20 mouse cellular contexts compared by ENCODE assay signal in the genomic region with DNA sequence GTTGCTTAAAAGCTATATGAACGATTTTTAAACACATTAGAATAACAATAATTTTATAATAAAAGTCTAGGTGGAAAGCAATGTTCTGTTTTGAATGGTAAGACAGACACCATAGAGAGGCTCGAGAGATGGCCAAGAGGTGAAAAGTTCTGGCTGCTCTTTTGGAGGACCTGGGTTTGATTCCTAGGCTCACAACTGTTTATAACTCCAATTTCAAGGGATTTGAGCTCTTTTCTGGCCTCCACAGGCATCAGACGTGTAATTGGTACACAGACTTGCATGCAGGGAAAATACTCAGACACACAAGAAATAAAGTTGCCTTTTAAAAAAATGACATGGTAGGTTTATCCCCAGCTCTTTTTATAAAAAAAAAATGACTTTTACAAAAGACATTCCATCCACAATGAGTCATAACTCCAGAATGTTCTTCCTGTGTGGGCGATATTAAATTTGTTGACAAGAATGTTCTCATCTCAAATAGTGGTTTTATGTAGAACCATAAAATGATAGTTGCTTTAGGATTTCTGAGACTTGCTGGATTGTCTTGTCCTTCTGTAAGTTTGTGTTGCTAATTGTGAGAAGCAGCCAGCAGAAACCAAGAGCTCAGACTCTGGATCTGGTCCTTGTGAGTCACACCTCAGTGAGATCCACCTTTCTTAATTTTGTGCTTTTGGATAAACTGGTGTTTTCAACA. TPM values are rescaled to one million over a fixed set of nuclear protein-coding genes. Genes with fewer than 3 reads are reported as not detected.
DNase-seq lines count a peak whose midpoint lies in the region; ATAC-seq and TF ChIP-seq lines count a peak whose summit lies in the region.
"Had no signal": no experiment of that assay in that cellular context is flagged by ENCODE, and none has a peak within 500 bp of the region (broad histone marks: within the 10 kb centered on the region; RNA-seq: fewer than 3 reads in every experiment).

No protein-coding gene starts in this region.

- TF ChIP-seq CTCF in heart, postnatal 0 days (IDR thresholded peaks at IDR 0.05; ENCODE audit: low read depth), result no peak
- no peak for TF ChIP-seq CTCF in Patski (IDR thresholded peaks at IDR 0.05)

- H3K27me3 ChIP-seq in heart, postnatal 0 days (ENCODE audit: control insufficient read depth, insufficient read depth, low read length), result no peaks in the 10 kb centered on the region
- H3K27me3 ChIP-seq in midbrain, embryonic 11.5 days (ENCODE audit: control insufficient read depth, insufficient read depth, low read length), result no peaks in the 10 kb centered on the region
- H3K27me3 ChIP-seq in midbrain, embryonic 15.5 days (replicated peaks), result no peaks in the 10 kb centered on the region
- H3K27me3 ChIP-seq in Patski, result no peaks in the 10 kb centered on the region
- H3K27me3 ChIP-seq: heart, embryonic 15.5 days; liver, embryonic 15.5 days had no signal

- no peaks in the 10 kb centered on the region for H3K4me1 ChIP-seq in heart, postnatal 0 days (ENCODE audit: control insufficient read depth, insufficient read depth)
- H3K4me1 ChIP-seq in midbrain, embryonic 11.5 days (ENCODE audit: control insufficient read depth, insufficient read depth, low read length), result no peaks in the 10 kb centered on the region
- no peaks in the 10 kb centered on the region for H3K4me1 ChIP-seq in midbrain, embryonic 15.5 days
- H3K4me1 ChIP-seq: heart, embryonic 15.5 days; limb, embryonic 10.5 days had no signal

- CTCF ChIA-PET in Patski (lab: Charles Lee), result interaction anchor here (1.7 kb wide), 1 partner anchor 10 kb away, joined by 8 read pairs; no protein-coding TSS in a partner anchor

- in situ Hi-C loops in Patski (cut with MboI; ENCODE audit: low pct_unique_long_range_greater_than_20kb), result no loop called here

- intact Hi-C loops in heart, postnatal 25 days (cut with DNase I), result no loop called here

- H3K36me3 ChIP-seq in heart, postnatal 0 days (replicated peaks; ENCODE audit: control insufficient read depth, insufficient read depth, low read length), result no peaks in the 10 kb centered on the region
- H3K36me3 ChIP-seq in midbrain, embryonic 11.5 days (ENCODE audit: control insufficient read depth, insufficient read depth, low read length), result no peaks in the 10 kb centered on the region
- no peaks in the 10 kb centered on the region for H3K36me3 ChIP-seq in midbrain, embryonic 15.5 days (replicated peaks)
- H3K36me3 ChIP-seq: heart, embryonic 15.5 days; limb, embryonic 10.5 days; liver, embryonic 15.5 days had no signal

- POLR2A ChIA-PET in Patski (lab: Charles Lee), result no interaction called here

- H3K4me3 ChIP-seq in heart, postnatal 0 days (ENCODE audit: low read depth, low read length), result no peak overlapping the region
- H3K4me3 ChIP-seq in midbrain, embryonic 11.5 days (ENCODE audit: low read depth, low read length), result no peak overlapping the region
- H3K4me3 ChIP-seq in midbrain, embryonic 15.5 days, result no peak overlapping the region
- H3K4me3 ChIP-seq: heart, embryonic 15.5 days; limb, embryonic 10.5 days; liver, embryonic 15.5 days had no signal

- H3K9me3 ChIP-seq in heart, postnatal 0 days (replicated peaks; ENCODE audit: control insufficient read depth, low read length), result no peaks in the 10 kb centered on the region
- H3K9me3 ChIP-seq in midbrain, embryonic 11.5 days (ENCODE audit: control insufficient read depth, low read length), result no peaks in the 10 kb centered on the region
- H3K9me3 ChIP-seq in midbrain, embryonic 15.5 days, result no peaks in the 10 kb centered on the region
- H3K9me3 ChIP-seq: heart, embryonic 15.5 days; limb, embryonic 10.5 days; liver, embryonic 15.5 days had no signal

- WGBS in heart, postnatal 0 days, result 58% methylated on average over 4 of the region's 4 CpGs
- 80% methylated on average over 4 of the region's 4 CpGs for WGBS in midbrain, embryonic 11.5 days
- WGBS in midbrain, embryonic 15.5 days, result 87% methylated on average over 4 of the region's 4 CpGs

- H3K27ac ChIP-seq in heart, postnatal 0 days (ENCODE audit: low read depth), result no peak overlapping the region
- H3K27ac ChIP-seq in midbrain, embryonic 11.5 days (ENCODE audit: low read depth, low read length), result no peak overlapping the region
- H3K27ac ChIP-seq in midbrain, embryonic 15.5 days, result no peak overlapping the region
- H3K27ac ChIP-seq: heart, embryonic 15.5 days; limb, embryonic 10.5 days; liver, embryonic 15.5 days had no signal

- H3K9ac ChIP-seq in heart, postnatal 0 days (replicated peaks; ENCODE audit: low read depth, low read length), result no peak overlapping the region
- H3K9ac ChIP-seq in midbrain, embryonic 11.5 days (ENCODE audit: low read length), result no peak overlapping the region
- no peak overlapping the region for H3K9ac ChIP-seq in midbrain, embryonic 15.5 days
- H3K9ac ChIP-seq: heart, embryonic 15.5 days; liver, embryonic 15.5 days had no signal

- no peak for ATAC-seq in heart, postnatal 0 days (ENCODE audit: insufficient read depth, low read depth)
- ATAC-seq in midbrain, embryonic 11.5 days (ENCODE audit: low FRiP score), result no peak
- no peak for ATAC-seq in midbrain, embryonic 15.5 days (replicated peaks)
- ATAC-seq in Patski, result peak; percentile 69
- ATAC-seq: hindbrain, embryonic 16.5 days had no signal

- no peak for TF ChIP-seq EP300 in heart, postnatal 0 days (IDR thresholded peaks at IDR 0.05; ENCODE audit: low read depth)

- H3K4me2 ChIP-seq in heart, postnatal 0 days (ENCODE audit: low read depth, low read length), result no peak overlapping the region
- no peak overlapping the region for H3K4me2 ChIP-seq in midbrain, embryonic 11.5 days
- no peak overlapping the region for H3K4me2 ChIP-seq in midbrain, embryonic 15.5 days
- H3K4me2 ChIP-seq: heart, embryonic 15.5 days; liver, embryonic 15.5 days had no signal

- peak; percentile 36 for DNase-seq in heart, postnatal 0 days (ENCODE audit: low spot score)
- no peak for DNase-seq in heart, postnatal 25 days (ENCODE audit: low spot score)
- DNase-seq in midbrain, embryonic 11.5 days (ENCODE audit: low spot score, missing footprints), result peak; percentile 54
- no peak for DNase-seq in Patski (ENCODE audit: low read depth, low spot score)
- peak; percentile 68 for DNase-seq in telencephalon, adult 2 months (ENCODE audit: low read depth, low spot score)
- DNase-seq in urinary bladder, postnatal 36 days (ENCODE audit: low spot score in 2 of 2), result no peak
- DNase-seq: cerebellum, adult 2 months; embryo, embryonic 11 days; kidney, postnatal 10 days; lung, postnatal 4 days; right cerebral cortex, postnatal 25 days; thymus, postnatal 4 days had no signal

RNA-seq across cellular contexts. Expression of gene Esyt2, which starts 12.8 kb away (rescaled TPM):
- 32.2 and 33.7 TPM in 2 replicates for total RNA-seq in heart, postnatal 0 days (2014; rRNA removed; ENCODE audit: low replicate concordance)
- 7.4 TPM in 2 replicates for polyA plus RNA-seq in heart, postnatal 0 days (2015; fragmentation: Nextera tagmentation; extraction: Ambion mirVana)
- total RNA-seq in heart, postnatal 25 days (2021), result 10 to 100 TPM; 25.3 to 30.4 TPM
- polyA plus RNA-seq in midbrain, embryonic 11.5 days (2014; fragmentation: Nextera tagmentation; extraction: Ambion mirVana), result 17.8 and 17.9 TPM in 2 replicates
- polyA plus RNA-seq in midbrain, embryonic 15.5 days (2015; fragmentation: Nextera tagmentation; extraction: Ambion mirVana), result 11.4 and 12.1 TPM in 2 replicates
- polyA plus RNA-seq in Patski (2021), result 27.0 TPM

RNA-seq across cellular contexts. Expression of gene Gm11027, which starts 18.6 kb away (rescaled TPM):
- total RNA-seq in heart, postnatal 0 days (2014; rRNA removed; ENCODE audit: low replicate concordance), result not detected in 2 replicates
- not detected in 2 replicates for polyA plus RNA-seq in heart, postnatal 0 days (2015; fragmentation: Nextera tagmentation; extraction: Ambion mirVana)
- not detected for total RNA-seq in heart, postnatal 25 days (2021)
- polyA plus RNA-seq in midbrain, embryonic 11.5 days (2014; fragmentation: Nextera tagmentation; extraction: Ambion mirVana), result not detected in 2 replicates
- not detected in 2 replicates for polyA plus RNA-seq in midbrain, embryonic 15.5 days (2015; fragmentation: Nextera tagmentation; extraction: Ambion mirVana)
- not detected for polyA plus RNA-seq in Patski (2021)
- total RNA-seq: midbrain, postnatal 0 days had no signal
- polyA plus RNA-seq: cerebellum, adult 2 months; heart, embryonic 15.5 days; hindbrain, embryonic 16.5 days; limb, embryonic 10.5 days; liver, embryonic 15.5 days; midbrain, postnatal 0 days; neural tube, embryonic 14.5 days; stomach, embryonic 14.5 days had no signal

RNA-seq across cellular contexts. Expression of gene Wdr60, which starts 30.9 kb away (rescaled TPM):
- 1.5 TPM in 1 of 2 replicates, not detected in the other for total RNA-seq in heart, postnatal 0 days (2014; rRNA removed; ENCODE audit: low replicate concordance)
- polyA plus RNA-seq in heart, postnatal 0 days (2015; fragmentation: Nextera tagmentation; extraction: Ambion mirVana), result 3.1 and 3.5 TPM in 2 replicates
- 1 to 10 TPM; 1.6 to 2.3 TPM for total RNA-seq in heart, postnatal 25 days (2021)
- polyA plus RNA-seq in midbrain, embryonic 11.5 days (2014; fragmentation: Nextera tagmentation; extraction: Ambion mirVana), result 14.1 and 16.2 TPM in 2 replicates
- polyA plus RNA-seq in midbrain, embryonic 15.5 days (2015; fragmentation: Nextera tagmentation; extraction: Ambion mirVana), result 22.6 and 24.5 TPM in 2 replicates
- 21.4 TPM for polyA plus RNA-seq in Patski (2021)

Comparison
In these comparisons a context has a peak if more than half of its experiments do, and no peak if none do; other contexts are left out.
1. DNase-seq: peak in heart, postnatal 0 days (single experiment), midbrain, embryonic 11.5 days (single experiment) and telencephalon, adult 2 months (single experiment); none in heart, postnatal 25 days (single experiment), Patski (single experiment) and urinary bladder, postnatal 36 days (0 of 2).